Mouse (Mus musculus): ENCODE results near the gene Hoxd12.

- no peak for TF ChIP-seq GATA1 (IDR thresholded peaks at IDR 0.05; ENCODE audit: low read length)
- TF ChIP-seq TAL1 (IDR thresholded peaks at IDR 0.05; ENCODE audit: low read length): no peak
These were observed 20.6 kb downstream of the Hoxd12 start for GRCm38 (mm10) chr2:74695383-74695782.

Data from erythroblast, embryonic 14.5 days (primary cell).